Mouse (Mus musculus) spleen, adult 10 weeks (tissue): Measurements from ENCODE around the gene Shank1. TPM values are rescaled to one million over a fixed set of nuclear protein-coding genes. Genes with fewer than 3 reads are reported as not detected.

Experiments
- polyA plus RNA-seq: library from polyadenylated mRNA; stranded (reverse); fragments of 350-450 nt; fragmentation: Illumina TruSeq; extraction: RNeasy Lipid Tissue Mini Kit (QIAGEN cat#74804); gene quantifications from one replicate; pipeline ENCODE4 v1.2.3, GENCODE M21; 2015; ENCODE audit warnings: low replicate concordance; ENCODE audit not compliant: insufficient read depth

Gene Shank1
- 1.8 TPM for polyA plus RNA-seq

DNA sequence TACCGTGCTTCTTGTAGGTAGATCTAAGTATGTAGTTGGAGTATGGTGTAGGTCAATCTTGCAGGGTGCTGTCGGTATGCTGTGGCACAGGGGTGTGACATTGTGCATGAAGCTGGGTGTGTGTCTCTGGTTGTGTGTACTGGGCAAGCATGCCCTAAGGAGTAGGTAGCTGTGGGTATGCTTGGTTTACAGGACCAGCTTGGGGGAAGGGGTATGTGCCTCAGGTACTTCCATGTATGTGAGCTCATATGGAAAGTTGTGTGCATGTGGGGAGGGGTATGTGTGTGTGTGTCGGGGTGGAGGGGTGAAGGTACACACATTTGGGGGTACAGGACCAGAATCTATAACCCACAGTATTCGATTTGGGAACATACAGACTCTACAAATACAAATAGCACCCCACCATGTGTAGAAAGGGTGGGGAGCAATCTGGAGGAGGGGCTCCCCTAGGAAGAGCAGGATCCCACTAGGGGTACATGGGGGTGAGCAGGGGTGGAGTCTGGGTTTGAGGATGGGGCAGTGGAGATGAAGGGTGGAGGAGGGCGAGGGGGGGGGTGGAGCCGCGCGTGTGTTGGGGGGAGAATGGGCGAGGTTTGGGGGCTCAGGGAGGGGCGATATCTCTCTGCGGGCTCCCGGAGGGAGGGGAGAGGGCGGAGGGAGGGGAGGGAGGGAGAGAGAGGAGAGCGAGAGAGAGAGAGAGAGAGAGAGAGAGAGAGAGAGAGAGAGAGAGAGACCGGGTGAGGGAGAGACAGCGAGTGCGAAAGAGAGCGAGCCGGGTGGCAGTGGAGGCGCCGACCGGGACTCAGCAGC, at the start of gene Shank1:
Gene Shank1, plus strand, starts transcription at position 779 of the 810 bp plus-strand sequence.

DNA sequence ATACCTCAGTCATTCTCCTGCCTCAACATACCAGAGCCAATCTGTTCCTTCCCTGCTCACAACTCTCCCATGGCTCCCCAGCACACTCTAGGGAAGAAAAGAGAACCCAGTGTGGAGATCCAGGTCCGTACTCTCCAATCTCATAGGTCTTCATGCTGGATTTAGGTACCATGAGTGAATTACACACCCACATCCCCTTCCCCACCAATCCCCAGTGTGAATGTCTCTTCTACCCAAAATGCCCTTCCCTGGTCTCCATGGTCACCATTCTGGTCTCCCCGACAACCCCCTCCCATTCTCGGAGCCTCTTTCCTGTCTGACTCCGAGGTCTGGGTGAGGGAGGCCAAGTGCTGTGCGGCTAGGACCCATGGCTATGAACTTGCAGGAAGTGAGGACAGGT, 48.9 kb upstream of the Shank1 start, which contains the start of gene Gm15517:
Gene Gm15517, plus strand, starts transcription at position 301 of the 400 bp plus-strand sequence.

DNA sequence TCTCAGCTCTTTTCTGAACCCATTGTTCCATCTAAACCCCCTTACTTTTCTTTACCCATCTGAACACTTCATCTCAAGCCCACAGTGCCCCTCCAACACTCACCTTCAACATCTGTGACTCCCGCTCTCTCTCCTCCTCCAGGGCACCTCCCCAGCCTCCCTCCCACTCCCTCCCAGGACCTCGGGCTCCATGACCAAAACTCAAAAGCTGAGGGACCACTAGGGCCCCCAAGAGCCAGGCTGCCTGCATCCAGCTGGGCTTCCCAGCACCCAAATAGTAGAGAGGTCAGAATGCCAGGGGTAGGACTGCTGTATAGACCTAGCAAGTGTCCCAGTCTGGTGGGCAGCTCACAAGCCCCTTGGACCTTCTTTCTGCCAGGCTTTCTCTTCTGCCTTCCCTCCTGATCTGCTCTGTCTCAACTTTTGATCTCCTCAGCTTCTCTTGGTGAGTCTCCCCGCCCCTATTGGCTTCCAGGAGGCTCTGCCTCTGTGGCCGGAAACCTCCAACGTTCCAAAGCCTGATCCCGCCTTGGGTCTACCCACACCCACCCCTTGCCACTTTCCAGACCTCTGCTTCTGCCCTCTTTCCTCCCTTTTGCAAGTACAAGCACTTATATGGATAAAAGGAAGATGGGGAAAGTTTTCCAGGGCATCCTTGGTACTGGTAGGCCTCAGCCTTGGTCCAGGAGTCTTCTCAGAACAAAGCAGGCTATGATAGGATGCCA, 3.4 kb upstream of the Shank1 start, which contains the start of gene Clec11a:
Gene Clec11a, minus strand, starts transcription at position 387 of the 725 bp plus-strand sequence.

DNA sequence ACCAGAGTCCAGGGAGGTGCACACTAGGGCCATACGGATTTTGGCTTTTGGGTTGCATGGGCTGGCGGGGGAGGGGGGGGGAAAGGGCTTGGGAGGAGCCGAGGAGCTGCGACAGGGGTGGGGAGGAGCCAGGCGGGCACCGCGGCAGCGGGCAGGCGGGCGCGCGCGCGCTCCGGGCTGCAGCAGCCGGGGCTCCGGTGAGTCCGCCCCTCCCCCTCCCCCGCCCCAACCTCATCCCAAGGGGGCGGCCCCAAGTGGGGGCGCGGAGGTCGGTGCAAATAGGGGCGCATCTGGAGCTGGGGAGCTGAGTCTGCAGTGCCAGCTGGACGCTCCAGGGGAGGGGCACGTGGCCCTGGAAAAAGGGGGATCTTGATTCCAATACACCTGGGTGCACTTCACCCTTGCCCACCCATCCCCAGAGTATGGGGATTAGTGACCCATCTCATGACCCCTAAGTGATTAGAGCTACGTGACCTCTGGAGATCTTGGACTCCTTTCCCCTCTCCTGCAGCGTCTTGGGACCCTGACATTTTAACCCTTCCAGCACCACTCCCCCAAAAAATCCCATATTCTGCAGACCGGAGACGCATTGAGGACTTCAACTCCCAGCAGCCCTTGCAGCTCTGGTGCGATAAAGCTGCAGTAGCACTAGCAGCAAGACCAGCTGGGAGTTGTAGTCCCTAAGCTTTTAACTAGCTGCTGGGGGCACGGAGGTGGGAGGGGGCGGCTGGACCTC, 74.1 kb downstream of the Shank1 start, which contains the start of gene Syt3:
Gene Syt3, plus strand, starts transcription at position 123 of the 736 bp plus-strand sequence.

DNA sequence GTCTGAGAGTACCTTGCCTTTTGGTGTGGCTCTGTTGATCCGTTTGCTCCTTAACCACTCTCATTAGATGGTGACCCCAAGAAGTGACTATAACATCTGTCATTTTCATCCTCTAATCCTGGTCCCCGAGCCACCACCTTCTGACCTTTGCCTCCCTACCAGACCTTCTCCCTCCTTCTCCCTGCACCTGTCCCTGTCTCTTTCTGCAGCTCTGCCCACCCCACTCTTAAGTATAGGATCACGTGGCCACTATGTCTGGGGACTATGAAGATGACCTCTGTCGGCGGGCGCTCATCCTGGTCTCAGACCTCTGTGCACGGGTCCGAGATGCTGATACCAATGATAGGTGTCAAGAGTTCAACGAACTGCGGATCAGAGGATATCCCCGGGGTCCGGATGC, 75.7 kb downstream of the Shank1 start, which contains the start of gene 1700008O03Rik:
Gene 1700008O03Rik, minus strand, starts transcription at position 101 of the 400 bp plus-strand sequence.

Other genes starting within 250 kb of the Shank1 start
- gene Klk1b21, start 207.9 kb upstream of the Shank1 start, polyA plus RNA-seq = not detected
- gene Klk1b22, start 197.6 kb upstream of the Shank1 start, polyA plus RNA-seq = not detected
- not detected for gene Klk1b16, start 173.5 kb upstream of the Shank1 start, polyA plus RNA-seq
- not detected for gene Klk1b24, start 122.0 kb upstream of the Shank1 start, polyA plus RNA-seq
- not detected for gene Klk1b3, start 112.1 kb upstream of the Shank1 start, polyA plus RNA-seq
- not detected for gene Klk1b4, start 102.8 kb upstream of the Shank1 start, polyA plus RNA-seq
- not detected for gene Klk1b5, start 94.3 kb upstream of the Shank1 start, polyA plus RNA-seq
- gene Klk1, start 84.9 kb upstream of the Shank1 start, polyA plus RNA-seq = 8.8 TPM
- gene Gm36864, start 74.1 kb upstream of the Shank1 start, polyA plus RNA-seq = not detected
- 0.84 TPM for gene 1700028J19Rik, start 63.6 kb upstream of the Shank1 start, polyA plus RNA-seq
- 112 TPM for gene 2410002F23Rik, start 63.5 kb upstream of the Shank1 start, polyA plus RNA-seq
- not detected for gene Acp4, start 52.9 kb upstream of the Shank1 start, polyA plus RNA-seq
- not detected for gene Gm15517, start 48.8 kb upstream of the Shank1 start, polyA plus RNA-seq
- 2.6 TPM for gene Clec11a, start 3.4 kb upstream of the Shank1 start, polyA plus RNA-seq
- gene Syt3, start 73.8 kb downstream of the Shank1 start, polyA plus RNA-seq = 0.28 TPM
- gene 1700008O03Rik, start 75.6 kb downstream of the Shank1 start, polyA plus RNA-seq = not detected
- gene Lrrc4b, start 118.8 kb downstream of the Shank1 start, polyA plus RNA-seq = not detected
- gene Aspdh, start 155.1 kb downstream of the Shank1 start, polyA plus RNA-seq = not detected
- gene Josd2, start 157.7 kb downstream of the Shank1 start, polyA plus RNA-seq = 22.8 TPM
- gene Emc10, start 186.3 kb downstream of the Shank1 start, polyA plus RNA-seq = 16.3 TPM
- gene Fam71e1, start 186.3 kb downstream of the Shank1 start, polyA plus RNA-seq = 1.3 TPM
- gene Mybpc2, start 214.4 kb downstream of the Shank1 start, polyA plus RNA-seq = 0.95 TPM
- 234 TPM for gene Spib, start 221.8 kb downstream of the Shank1 start, polyA plus RNA-seq
- gene Pold1, start 238.6 kb downstream of the Shank1 start, polyA plus RNA-seq = 14.2 TPM
- gene Nr1h2, start 243.7 kb downstream of the Shank1 start, polyA plus RNA-seq = 31.8 TPM